Mouse (Mus musculus) lung, embryonic 14.5 days (tissue): ENCODE measurements at regions not wholly inside any gene's neighbourhood (a gene's known extent, or its start where the extent isn't known, plus 50 kb on each side); places are given as distances from the start of the nearest gene placed in this dataset.
A peak's percentile ranks its signal among the peaks of the same experiment; 100 is the strongest.

Experiments
- ATAC-seq: fragments of 200-750 bp; cut with Nextera tagmentation; 2 replicates; pipeline ENCODE4 v1.8.0; 2017; ENCODE audit warnings: mild to moderate bottlenecking, moderate TSS enrichment, moderate library complexity; ENCODE audit not compliant: insufficient read depth
- DNase-seq: peaks from one replicate; pipeline ENCODE4 v3.0.0-alpha.2; 2015
- H3K27ac ChIP-seq: fragments of 300-500 bp; sonication (generic); 2 replicates; pipeline ENCODE4 v1.5.1; 2014; ENCODE audit warnings: low read depth, mild to moderate bottlenecking, moderate library complexity
- H3K27me3 ChIP-seq: fragments of 300-500 bp; sonication (generic); 2 replicates; pipeline ENCODE4 v1.6.1; 2014; ENCODE audit warnings: low read length, control low read depth; ENCODE audit not compliant: insufficient read depth
- H3K36me3 ChIP-seq: fragments of 300-500 bp; sonication (generic); 2 replicates; pipeline ENCODE4 v1.6.1; 2014; ENCODE audit warnings: control low read depth; ENCODE audit not compliant: insufficient read depth
- H3K4me1 ChIP-seq: fragments of 300-500 bp; sonication (generic); 2 replicates; pipeline ENCODE4 v1.6.1; 2014; ENCODE audit warnings: antibody characterized with exemption, control low read depth; ENCODE audit not compliant: insufficient read depth
- H3K4me2 ChIP-seq: fragments of 300-500 bp; sonication (generic); 2 replicates; pipeline ENCODE4 v1.6.1; 2014; ENCODE audit warnings: mild to moderate bottlenecking
- H3K4me3 ChIP-seq: fragments of 300-500 bp; sonication (generic); 2 replicates; pipeline ENCODE4 v1.5.1; 2014; ENCODE audit warnings: low read depth, low read length
- H3K9ac ChIP-seq: fragments of 300-500 bp; sonication (generic); 2 replicates; pipeline ENCODE4 v1.6.1; 2014
- H3K9me3 ChIP-seq: fragments of 300-500 bp; sonication (generic); 2 replicates; pipeline ENCODE4 v1.6.1; 2016; ENCODE audit warnings: low read depth, low read length, control low read depth
- CTCF ChIP-seq: IDR thresholded peaks from 2 replicates; pipeline ENCODE4 v1.5.1; 2016; ENCODE audit warnings: antibody characterized with exemption, low read depth
- WGBS: fragments of 180-500 bp; shearing (Covaris S2); extraction: QIAGEN DNeasy Blood & Tissue Kit; methylation state at CpG from one replicate; pipeline ENCODE4 v1.1.7; 2014; 5-methylcytosine and 5-hydroxymethylcytosine counted together

DNA sequence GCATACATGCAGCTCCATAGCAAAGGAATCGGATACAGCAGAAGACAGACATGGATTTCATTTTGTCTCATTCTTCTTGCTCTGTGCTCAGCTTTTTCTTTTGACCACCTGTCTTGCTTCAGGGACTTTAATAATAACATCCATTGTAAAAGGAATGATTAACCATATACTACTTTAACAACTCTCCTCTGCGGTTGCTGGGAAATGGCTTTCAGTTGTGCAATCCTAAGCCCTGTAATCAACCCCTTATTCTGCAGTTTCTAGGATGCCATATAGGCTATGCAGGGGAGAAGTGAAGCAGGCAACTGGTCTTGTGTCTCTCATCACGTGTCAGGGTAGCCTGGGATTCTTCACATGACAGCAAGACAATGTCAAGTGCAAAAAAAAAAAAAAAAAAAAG, 135.8 kb upstream of the Igf1 start:
- ATAC-seq (no peak), DNase-seq (no peak)
- Histone ChIP-seq H3K9ac (no peak overlapping the region), H3K27ac (no peak overlapping the region), H3K9me3 (no peaks in the 10 kb centered on the region), H3K4me2 (no peak overlapping the region), H3K4me1 (no peaks in the 10 kb centered on the region), H3K4me3 (no peak overlapping the region), H3K27me3 (no peaks in the 10 kb centered on the region), H3K36me3 (no peaks in the 10 kb centered on the region)
- TF ChIP-seq CTCF = no peak
- 64% methylated on average over 3 of the region's 3 CpGs for WGBS

DNA sequence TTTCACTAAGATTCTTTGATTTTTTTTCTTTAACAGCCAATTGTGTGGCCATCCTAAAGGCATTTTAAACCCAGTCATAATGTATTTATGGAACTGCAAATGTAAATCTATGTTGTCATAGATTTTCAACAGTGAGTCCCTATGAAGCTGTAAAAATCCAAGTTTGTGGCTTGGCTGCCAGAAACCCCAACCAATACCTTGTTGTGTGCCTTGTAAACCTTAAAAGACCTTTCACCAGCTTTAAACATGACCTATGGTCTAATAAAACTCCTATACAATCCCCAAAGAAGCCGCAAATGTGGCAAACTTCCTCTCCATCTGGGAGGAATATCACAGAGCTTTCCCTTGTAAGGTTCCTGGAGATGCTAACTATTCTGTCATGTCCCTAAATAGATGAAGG, 125.4 kb upstream of the Igf1 start:
- no peak for TF ChIP-seq CTCF
- no peak for ATAC-seq
- H3K4me1 ChIP-seq = no peaks in the 10 kb centered on the region
- no peaks in the 10 kb centered on the region for H3K27me3 ChIP-seq
- H3K9ac ChIP-seq = no peak overlapping the region
- no peak overlapping the region for H3K27ac ChIP-seq
- H3K36me3 ChIP-seq = no peaks in the 10 kb centered on the region
- H3K9me3 ChIP-seq = no peaks in the 10 kb centered on the region
- WGBS = 80% methylated on average over 1 of the region's 1 CpGs
- no peak for DNase-seq
- H3K4me2 ChIP-seq = no peak overlapping the region
- H3K4me3 ChIP-seq = no peak overlapping the region

DNA sequence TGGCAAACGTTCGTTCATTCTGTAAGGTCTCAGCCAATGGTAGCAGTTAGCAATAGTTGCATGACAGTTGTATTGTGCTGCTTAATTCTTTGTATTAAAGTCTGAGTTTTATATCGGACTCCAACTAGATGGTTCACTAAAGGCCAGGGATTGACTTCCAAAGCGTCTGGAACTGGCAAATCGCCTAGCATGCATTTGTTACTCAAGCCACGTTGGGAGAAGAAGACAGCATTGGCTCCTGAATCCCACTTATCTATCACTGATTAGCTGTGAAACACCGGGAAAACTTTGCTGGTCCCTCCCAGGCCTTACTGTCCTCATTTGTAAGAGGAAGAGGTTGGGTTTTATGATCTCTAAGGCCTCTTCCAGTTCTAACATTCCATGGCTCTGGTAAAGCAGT, 124.8 kb upstream of the Igf1 start:
- no peak overlapping the region for H3K4me3 ChIP-seq
- no peaks in the 10 kb centered on the region for H3K36me3 ChIP-seq
- ATAC-seq (no peak), DNase-seq (peak; percentile 39)
- H3K4me1 ChIP-seq = no peaks in the 10 kb centered on the region
- no peak overlapping the region for H3K9ac ChIP-seq
- H3K27me3 ChIP-seq = no peaks in the 10 kb centered on the region
- H3K4me2 ChIP-seq = no peak overlapping the region
- no peak for TF ChIP-seq CTCF
- 61% methylated on average over 7 of the region's 7 CpGs for WGBS
- H3K27ac ChIP-seq = no peak overlapping the region
- no peaks in the 10 kb centered on the region for H3K9me3 ChIP-seq

DNA sequence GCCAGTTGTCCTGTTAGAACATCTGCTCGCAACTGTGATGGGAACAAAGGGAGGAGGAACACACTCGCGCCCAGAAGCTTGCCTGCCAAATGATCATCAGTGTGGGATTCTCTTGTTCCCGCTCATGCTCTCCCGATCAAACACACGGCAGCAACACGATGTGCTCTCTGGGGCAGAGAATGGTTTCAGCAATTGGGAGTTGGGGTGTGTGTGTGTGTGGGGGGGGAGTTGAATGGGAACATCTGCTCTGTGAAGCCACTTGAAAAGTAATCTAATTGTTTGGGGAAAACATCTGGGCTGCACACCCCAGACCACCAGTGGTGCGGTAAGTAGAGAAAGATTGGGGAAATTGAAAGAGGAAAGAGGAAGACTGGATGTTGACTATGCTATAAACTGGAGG, 117.7 kb upstream of the Igf1 start:
- Histone ChIP-seq H3K9me3 (no peaks in the 10 kb centered on the region), H3K27ac (no peak overlapping the region), H3K4me1 (no peaks in the 10 kb centered on the region), H3K4me3 (no peak overlapping the region), H3K9ac (no peak overlapping the region), H3K36me3 (no peaks in the 10 kb centered on the region), H3K4me2 (no peak overlapping the region), H3K27me3 (no peaks in the 10 kb centered on the region)
- no peak for DNase-seq
- TF ChIP-seq CTCF = no peak
- WGBS = 62% methylated on average over 8 of the region's 8 CpGs
- ATAC-seq = no peak

DNA sequence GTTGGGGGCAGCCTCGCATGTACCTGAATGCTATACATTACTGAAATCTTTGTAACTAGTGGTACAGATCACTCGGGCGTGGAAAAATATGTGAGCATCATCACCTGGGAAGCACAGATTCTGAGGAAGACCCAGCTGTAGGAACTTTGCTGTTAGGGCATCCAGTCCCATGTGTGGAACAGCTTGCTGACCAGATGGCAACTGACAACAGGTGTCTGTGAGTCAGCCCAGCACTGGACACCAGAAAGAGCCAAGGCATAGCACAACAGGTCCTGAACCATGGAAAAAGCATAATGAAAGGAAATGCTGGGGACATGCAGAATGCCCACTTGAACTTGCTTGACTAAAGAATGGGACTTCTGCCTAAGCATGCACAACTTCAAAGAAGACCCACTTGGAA, 115.3 kb upstream of the Igf1 start:
- WGBS = 79% methylated on average over 3 of the region's 3 CpGs

DNA sequence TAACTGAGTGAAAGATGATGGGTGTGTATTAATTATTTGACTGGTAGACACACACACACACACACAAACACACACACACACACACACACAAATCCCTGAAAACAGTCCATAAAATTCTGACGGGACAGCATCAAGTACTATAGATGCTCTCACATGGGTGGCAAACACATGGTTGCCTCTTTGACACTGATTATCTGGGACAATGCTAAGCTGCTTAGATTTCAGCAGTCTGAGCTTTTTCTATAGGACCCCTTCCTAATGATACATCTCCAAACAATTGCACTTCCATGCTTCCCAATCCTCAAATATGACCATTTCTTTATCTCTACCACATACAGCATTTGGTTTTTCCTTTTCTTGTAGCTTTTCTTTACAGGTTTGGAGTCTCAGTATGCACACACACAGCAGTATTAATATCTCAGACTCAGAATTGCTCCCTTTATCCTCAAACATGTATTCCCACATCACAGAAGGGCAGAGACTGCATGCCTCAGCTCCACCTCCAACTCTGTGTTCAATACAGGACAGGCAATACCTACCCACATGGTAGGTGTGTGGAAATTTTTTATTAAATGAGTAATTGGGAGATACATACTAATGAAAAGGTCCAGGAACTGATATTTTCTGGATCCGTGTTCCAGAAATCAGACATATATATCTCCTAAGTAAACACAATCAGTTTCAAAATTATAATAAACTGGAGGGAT, 110.1 kb upstream of the Igf1 start:
- 83% methylated on average over 2 of the region's 2 CpGs for WGBS
- Histone ChIP-seq H3K27me3 (no peaks in the 10 kb centered on the region), H3K9ac (no peak overlapping the region), H3K9me3 (no peaks in the 10 kb centered on the region), H3K27ac (no peak overlapping the region), H3K4me2 (no peak overlapping the region), H3K4me3 (no peak overlapping the region), H3K36me3 (no peaks in the 10 kb centered on the region), H3K4me1 (no peaks in the 10 kb centered on the region)
- no peak for DNase-seq
- no peak for TF ChIP-seq CTCF
- no peak for ATAC-seq

More for the DNA sequence above, 115.3 kb upstream of the Igf1 start:
- TF ChIP-seq CTCF = no peak
- Histone ChIP-seq H3K4me2 (no peak overlapping the region), H3K36me3 (no peaks in the 10 kb centered on the region), H3K4me1 (no peaks in the 10 kb centered on the region), H3K9ac (no peak overlapping the region), H3K4me3 (no peak overlapping the region), H3K27me3 (no peaks in the 10 kb centered on the region), H3K9me3 (no peaks in the 10 kb centered on the region), H3K27ac (no peak overlapping the region)
- DNase-seq = no peak
- no peak for ATAC-seq

DNA sequence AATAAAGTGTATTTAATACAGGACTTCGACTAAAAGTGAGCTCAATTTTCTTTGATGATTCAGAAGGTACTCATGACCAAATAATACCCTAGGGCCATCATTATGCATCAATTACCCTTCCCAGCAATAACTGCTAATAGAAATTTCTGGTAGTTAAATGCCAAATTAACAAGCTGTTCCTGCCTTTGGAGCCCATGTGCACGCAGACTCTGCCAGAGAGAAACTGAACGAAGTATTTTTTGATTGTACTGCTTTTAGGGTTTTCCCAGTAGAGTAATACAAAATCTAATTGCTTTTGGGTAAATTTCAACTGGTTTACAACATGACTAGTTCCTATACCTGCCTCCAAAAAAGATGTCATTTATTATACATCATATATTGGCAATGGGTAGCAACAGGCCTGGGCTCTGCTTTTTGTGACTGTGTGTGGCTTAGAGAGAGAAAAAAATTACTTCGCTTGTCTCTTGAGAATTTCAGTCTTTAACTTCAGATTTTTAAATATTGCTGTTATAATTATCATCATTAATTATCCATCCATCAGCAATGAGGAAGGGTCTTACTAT, 109.4 kb upstream of the Igf1 start:
- no peaks in the 10 kb centered on the region for H3K9me3 ChIP-seq
- H3K27me3 ChIP-seq = no peaks in the 10 kb centered on the region
- 86% methylated on average over 4 of the region's 4 CpGs for WGBS
- H3K4me2 ChIP-seq = no peak overlapping the region
- H3K36me3 ChIP-seq = no peaks in the 10 kb centered on the region
- no peaks in the 10 kb centered on the region for H3K4me1 ChIP-seq
- DNase-seq (no peak), ATAC-seq (no peak)
- no peak overlapping the region for H3K27ac ChIP-seq
- no peak overlapping the region for H3K4me3 ChIP-seq
- no peak overlapping the region for H3K9ac ChIP-seq
- TF ChIP-seq CTCF = no peak
